Mouse (Mus musculus): ENCODE results near the gene Elp4.

Elp4 gene

DNA sequence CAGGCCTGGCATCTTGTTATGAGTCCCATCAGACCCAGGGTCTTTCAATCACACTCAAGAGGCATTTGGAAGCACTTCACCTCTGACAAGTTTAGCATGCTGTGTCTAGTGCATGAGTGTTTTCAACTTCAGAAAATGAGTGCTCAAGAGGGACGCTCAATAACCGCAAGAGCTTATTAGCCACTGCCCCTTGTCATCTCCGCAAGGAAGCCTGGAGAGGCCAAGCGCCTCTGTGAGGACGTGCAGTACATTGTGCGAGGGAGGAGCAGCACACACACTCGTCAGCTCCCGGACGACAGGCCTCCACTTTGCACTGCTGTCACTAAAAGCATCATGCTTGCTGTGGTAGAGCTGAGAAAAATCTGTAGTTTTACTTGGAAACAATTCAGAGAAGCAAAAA lies 177.7 kb downstream of the Elp4 start:
- no peak for DNase-seq (ENCODE audit: low read depth)

- no peak for DNase-seq (ENCODE audit: low read depth)
Observed at GRCm38 (mm10) chr2:105715409-105716115, 188.8 kb downstream of the Elp4 start.

- no peak for DNase-seq (ENCODE audit: low read depth)
Observed at GRCm38 (mm10) chr2:105710511-105710910, 193.9 kb downstream of the Elp4 start.

DNA sequence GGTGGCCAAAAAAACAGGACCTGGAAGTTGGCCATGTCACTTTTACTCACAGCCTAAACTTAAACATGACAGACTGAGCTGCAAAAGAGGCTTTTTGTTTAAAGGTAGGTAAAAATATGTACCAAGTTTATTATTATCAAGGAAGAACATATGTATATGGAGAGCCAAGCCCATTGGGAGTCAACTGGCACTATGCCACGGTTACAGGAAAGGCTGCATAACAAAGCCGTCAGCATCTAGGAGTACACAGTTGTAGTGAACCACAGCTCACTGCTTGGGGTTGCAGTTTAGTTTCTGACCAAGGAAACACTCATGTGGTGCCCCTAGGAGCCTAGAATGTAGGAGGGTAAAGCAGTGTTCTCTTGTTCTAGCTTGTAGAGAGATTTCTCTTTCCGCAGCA lies 195.2 kb downstream of the Elp4 start:
- DNase-seq (ENCODE audit: low read depth), result no peak

GRCm38 (mm10) chr2:105705320-105705719 lies 199.0 kb downstream of the Elp4 start:
- DNase-seq (ENCODE audit: low read depth), result no peak

GRCm38 (mm10) chr2:105702586-105702985 lies 201.8 kb downstream of the Elp4 start:
- no peak for DNase-seq (ENCODE audit: low read depth)

GRCm38 (mm10) chr2:105701781-105702180 lies 202.6 kb downstream of the Elp4 start:
- DNase-seq (ENCODE audit: low read depth), result no peak

DNA sequence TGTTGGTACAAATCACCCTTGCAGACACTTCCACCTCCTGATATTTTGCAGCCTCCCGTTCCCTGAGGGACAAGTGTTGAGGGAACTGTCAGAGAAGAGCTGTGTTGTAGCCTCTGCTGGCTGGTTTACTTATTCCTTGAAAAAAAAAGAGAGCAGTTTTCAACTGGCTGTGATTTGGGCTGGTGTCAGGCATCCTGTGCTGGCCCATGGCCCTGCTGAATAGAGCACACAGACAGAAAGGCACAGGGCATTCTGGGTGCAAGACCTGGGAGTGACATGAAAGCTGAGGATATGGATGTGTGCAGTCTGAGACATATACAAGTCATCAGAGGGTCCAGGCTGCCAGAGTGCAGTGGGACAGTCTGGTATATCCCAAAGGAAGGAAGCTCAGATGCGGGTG lies 205.7 kb downstream of the Elp4 start:
- no peak for DNase-seq (ENCODE audit: low read depth)

GRCm38 (mm10) chr2:105697741-105698140 lies 206.6 kb downstream of the Elp4 start:
- DNase-seq (ENCODE audit: low read depth), result no peak

DNA sequence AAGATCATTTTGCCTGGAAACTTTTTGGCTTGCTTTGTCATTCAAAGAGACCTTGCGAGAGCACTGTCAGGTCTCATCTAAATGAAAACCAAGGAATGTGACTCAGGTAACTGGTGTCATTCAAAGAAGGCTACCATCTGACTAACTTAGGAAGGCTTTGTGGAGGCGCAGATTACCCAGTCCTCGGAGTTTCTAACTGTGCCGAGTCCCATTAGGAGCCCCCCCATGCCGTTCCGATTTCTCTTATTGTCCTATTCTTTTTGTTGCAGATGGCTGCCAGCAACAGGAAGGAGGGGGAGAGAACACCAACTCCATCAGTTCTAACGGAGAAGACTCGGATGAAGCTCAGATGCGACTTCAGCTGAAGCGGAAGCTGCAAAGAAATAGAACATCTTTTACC lies 213.1 kb downstream of the Elp4 start:
- DNase-seq (ENCODE audit: low read depth), result no peak

- DNase-seq (ENCODE audit: low read depth), result no peak
Observed at GRCm38 (mm10) chr2:105689771-105690639, 214.4 kb downstream of the Elp4 start.

- no peak for DNase-seq (ENCODE audit: low read depth)
Observed at GRCm38 (mm10) chr2:105689304-105689770, 215.0 kb downstream of the Elp4 start.

DNA sequence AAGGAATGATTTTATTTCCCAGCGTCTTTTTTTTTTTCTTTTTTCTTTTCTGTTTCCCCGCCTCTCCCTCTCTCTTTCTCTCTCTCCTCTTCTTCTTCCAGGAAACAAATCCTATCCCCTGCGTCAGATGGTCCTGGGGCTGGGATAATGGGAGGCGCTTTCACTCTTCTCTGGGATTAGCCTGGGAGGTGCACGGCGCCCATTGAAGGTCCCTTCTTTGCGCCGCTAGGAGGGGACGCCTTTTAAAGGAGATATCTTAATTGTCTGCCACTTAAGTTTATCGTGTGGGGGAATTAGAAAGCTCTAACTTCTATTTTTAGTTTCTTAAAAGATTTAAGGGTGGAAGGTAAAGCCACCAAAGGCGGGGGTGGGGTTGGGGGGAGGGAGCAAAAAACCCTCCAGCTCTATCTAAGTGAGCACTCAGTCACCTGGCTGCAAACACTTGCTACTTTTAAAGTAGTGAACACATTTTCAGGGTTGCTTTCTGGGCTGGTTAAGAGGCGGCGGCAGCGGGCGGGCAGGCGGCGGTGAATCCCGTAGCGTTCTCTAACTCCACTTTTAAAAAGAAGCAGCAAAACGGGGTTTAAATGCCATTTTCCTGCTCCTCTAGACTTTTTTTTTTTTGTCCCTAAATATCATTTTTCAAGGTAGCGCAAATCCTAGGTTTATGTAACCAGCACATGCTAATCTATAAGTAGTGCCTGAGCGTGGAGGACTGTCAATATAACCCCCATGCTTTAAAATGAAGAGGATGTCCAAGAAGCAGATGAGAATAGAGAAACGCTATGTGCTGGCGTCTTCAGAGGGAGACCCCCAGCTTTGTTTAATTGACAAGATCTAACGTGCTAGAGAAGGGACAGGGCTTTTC lies 215.7 kb downstream of the Elp4 start:
- DNase-seq (ENCODE audit: low read depth), result no peak

GRCm38 (mm10) chr2:105688011-105688410 lies 216.4 kb downstream of the Elp4 start:
- DNase-seq (ENCODE audit: low read depth), result no peak

DNA sequence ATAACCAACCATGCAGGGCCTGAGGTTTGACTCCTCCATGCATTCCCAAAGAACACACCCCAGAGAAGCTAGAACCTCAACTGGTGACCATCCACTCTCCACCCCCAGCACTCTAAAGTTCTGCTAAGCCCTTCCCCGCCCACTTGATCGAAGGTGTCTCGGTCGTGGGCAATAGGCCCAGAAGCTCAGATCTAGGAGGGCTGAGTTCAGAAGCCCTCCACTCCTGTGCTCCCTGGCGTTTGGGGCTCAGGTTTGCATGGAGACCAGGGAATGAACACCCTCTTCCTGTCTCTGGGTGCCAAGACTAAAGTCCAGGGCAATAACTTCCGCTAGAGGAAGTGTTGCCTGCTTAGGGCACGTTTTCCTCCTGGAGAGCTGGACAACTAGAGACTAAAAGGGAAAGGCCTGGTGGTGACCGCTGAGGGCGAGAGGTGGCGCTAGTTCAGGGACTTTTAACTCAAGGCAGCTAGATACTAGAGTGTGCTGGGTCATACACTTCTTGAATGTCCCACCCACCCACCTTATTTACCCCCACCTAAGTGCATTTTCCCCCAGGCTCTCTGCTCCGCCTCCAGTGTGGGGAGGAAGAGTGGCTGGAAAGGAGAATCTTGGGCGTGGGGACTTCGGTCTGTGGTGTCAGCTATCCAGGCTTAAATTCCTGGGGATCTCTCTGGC lies 216.9 kb downstream of the Elp4 start:
- no peak for DNase-seq (ENCODE audit: low read depth)

GRCm38 (mm10) chr2:105686363-105687316 lies 217.7 kb downstream of the Elp4 start:
- DNase-seq (ENCODE audit: low read depth), result no peak

DNA sequence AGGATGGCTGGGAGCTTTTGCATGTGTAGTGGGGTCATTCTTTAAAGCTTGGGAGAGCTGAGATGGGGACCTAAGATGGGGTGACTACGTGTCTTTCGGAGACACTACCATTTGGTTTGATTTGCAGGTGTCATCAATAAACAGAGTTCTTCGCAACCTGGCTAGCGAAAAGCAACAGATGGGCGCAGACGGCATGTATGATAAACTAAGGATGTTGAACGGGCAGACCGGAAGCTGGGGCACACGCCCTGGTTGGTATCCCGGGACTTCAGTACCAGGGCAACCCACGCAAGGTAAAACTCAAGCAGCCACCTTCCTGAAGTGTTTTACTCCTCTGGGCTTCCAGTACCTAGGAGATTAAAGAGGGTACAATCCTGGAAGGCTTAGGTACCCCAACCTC lies 218.7 kb downstream of the Elp4 start:
- no peak for DNase-seq (ENCODE audit: low read depth)

DNA sequence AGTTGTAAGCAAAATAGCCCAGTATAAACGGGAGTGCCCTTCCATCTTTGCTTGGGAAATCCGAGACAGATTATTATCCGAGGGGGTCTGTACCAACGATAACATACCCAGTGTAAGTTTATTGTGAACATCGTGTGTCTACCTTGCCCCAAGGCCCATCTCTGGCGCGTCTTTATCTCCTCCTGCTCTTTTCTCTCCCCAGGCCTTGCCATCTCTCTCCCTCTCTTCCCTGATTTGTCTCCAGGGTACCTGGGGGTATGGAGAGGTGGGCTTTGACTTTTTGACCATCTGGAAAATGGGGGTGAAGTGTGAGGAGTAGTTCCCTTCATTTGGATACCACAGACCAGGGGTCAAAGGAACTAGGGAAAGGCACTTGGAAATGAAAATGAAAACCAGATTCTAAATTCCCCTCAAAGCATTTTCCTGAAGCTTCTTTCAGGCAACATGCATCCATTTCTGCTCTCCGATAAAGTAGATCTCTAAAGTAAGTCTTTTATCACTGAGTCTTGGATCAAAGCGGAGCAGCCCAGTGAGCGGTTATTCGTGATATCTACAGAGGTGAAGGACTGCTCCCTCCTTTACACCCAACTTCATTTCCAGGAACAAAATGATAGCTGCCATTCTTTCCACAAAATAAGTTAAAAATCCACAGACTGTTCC lies 219.2 kb downstream of the Elp4 start:
- no peak for DNase-seq (ENCODE audit: low read depth)

DNA sequence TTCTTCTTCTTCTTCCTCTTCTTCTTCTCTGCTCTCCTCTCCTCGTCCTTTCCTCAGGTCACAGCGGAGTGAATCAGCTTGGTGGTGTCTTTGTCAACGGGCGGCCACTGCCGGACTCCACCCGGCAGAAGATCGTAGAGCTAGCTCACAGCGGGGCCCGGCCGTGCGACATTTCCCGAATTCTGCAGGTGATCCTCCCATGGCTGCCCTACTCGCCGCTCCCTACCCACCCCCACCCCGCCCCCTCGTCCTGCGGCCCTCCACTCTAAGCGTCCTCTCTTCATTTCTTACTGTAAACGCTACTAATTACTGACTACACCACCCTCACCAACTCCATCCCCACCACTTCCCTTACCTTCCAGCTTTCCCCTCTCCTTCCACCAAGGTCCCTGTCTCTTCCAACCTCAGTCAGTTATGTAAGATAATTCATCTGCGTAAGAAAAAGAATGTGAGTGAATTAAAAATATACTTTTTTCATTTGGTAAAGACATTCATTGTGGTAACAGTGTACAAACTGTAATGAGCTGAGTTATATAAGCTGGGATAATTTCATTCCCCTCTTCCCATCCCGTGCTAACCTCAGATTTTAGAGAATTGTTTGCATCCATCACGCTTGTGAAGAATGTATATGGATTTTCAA lies 220.5 kb downstream of the Elp4 start:
- DNase-seq (ENCODE audit: low read depth), result no peak

All from c-Kit-positive CD71-negative TER-119-negative erythroid progenitor cells, embryonic 14.5 days (primary cell).